10 mouse cellular contexts compared by ENCODE assay signal in the genomic region with DNA sequence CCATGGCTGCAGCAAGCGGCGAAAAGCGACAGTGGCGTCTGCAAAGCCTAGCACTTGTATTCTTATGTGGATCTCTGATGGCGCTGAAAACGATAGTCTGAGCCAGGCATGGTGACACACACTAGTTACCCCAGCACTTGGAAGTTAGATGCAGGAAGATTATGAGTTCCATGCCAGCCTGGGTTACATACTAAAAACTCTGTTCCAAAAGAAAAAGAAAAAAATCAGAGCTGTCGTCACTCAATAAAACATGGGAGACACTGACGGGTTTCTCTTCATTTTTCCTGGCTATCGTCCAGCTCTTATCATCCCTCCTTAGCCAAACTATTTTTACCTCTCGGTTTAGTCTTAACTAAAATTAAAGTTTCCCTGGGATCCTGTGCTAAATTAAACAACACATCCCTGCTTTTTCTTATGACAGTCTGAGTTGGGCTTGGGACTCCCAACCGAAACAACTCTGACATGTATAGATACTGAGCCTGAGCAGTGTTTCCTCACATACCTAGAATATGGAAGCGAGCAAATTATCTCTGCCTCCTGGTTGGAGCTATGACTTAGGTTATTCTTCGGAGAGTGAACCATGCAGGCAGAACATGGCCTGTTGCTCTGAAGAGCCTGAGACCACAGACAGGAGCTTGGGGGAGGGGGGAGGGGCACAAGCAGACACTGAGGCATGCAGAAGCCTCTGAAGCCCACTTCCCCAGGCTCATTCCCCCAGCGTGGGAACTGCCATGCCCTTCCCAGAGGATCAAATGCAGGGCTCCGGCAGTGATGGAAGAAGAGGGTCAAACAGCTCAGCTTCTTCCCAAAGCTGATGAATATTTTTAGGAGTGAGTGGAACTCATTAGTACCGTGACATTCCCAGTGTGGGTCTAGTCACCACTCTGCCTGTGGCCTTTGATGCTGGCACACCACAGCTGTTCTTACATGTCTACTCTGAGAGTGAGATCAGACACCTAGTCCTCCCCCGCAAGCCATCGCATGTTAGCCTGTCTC.
DNase-seq lines count a peak whose midpoint lies in the region; ATAC-seq and TF ChIP-seq lines count a peak whose summit lies in the region.
"Had no signal": no experiment of that assay in that cellular context is flagged by ENCODE, and none has a peak within 500 bp of the region (broad histone marks: within the 10 kb centered on the region; RNA-seq: fewer than 3 reads in every experiment).

No protein-coding gene starts in this region.

- no peaks in the 10 kb centered on the region for H3K36me3 ChIP-seq in heart, embryonic 10.5 days
- H3K36me3 ChIP-seq in midbrain, embryonic 10.5 days: no peaks in the 10 kb centered on the region
- no peaks in the 10 kb centered on the region for H3K36me3 ChIP-seq in midbrain, postnatal 0 days (ENCODE audit: insufficient read depth, low read length)
- H3K36me3 ChIP-seq in limb, embryonic 15.5 days: no peaks in the 10 kb centered on the region

- 47% methylated on average over 18 of the region's 18 CpGs for WGBS in heart, embryonic 10.5 days
- WGBS in midbrain, embryonic 10.5 days: 77% methylated on average over 18 of the region's 18 CpGs
- 68% methylated on average over 18 of the region's 18 CpGs for WGBS in midbrain, postnatal 0 days
- WGBS in limb, embryonic 15.5 days: 57% methylated on average over 18 of the region's 18 CpGs

- no peak for ATAC-seq in midbrain, postnatal 0 days (ENCODE audit: low FRiP score)
- peak; percentile 61; the same call in 1 of the 2 replicates for ATAC-seq in limb, embryonic 15.5 days (ENCODE audit: insufficient number of reproducible peaks, low FRiP score, low TSS enrichment, low read depth)
- ATAC-seq: intestine, postnatal 0 days had no signal

- intact Hi-C loops in heart, postnatal 36 days (cut with DNase I): no loop called here

- peak overlapping the region; percentile 37 for H3K27ac ChIP-seq in heart, embryonic 10.5 days
- H3K27ac ChIP-seq in midbrain, embryonic 10.5 days (replicated peaks): no peak overlapping the region
- H3K27ac ChIP-seq in midbrain, postnatal 0 days (ENCODE audit: low read depth, low read length): no peak overlapping the region
- peak overlapping the region; percentile 73; the same call in 1 of the 2 replicates for H3K27ac ChIP-seq in limb, embryonic 15.5 days

- H3K27me3 ChIP-seq in heart, embryonic 10.5 days (ENCODE audit: insufficient read depth, poor library complexity, severe bottlenecking): no peaks in the 10 kb centered on the region
- H3K27me3 ChIP-seq in midbrain, embryonic 10.5 days (ENCODE audit: low read depth, poor library complexity, severe bottlenecking): no peaks in the 10 kb centered on the region
- no peaks in the 10 kb centered on the region for H3K27me3 ChIP-seq in midbrain, postnatal 0 days (ENCODE audit: insufficient read depth, low read length)
- no peaks in the 10 kb centered on the region for H3K27me3 ChIP-seq in limb, embryonic 15.5 days

- no peaks in the 10 kb centered on the region for H3K9me3 ChIP-seq in heart, embryonic 10.5 days
- no peaks in the 10 kb centered on the region for H3K9me3 ChIP-seq in midbrain, embryonic 10.5 days (replicated peaks)
- no peaks in the 10 kb centered on the region for H3K9me3 ChIP-seq in midbrain, postnatal 0 days (ENCODE audit: low read length)
- no peaks in the 10 kb centered on the region for H3K9me3 ChIP-seq in limb, embryonic 15.5 days

- H3K9ac ChIP-seq in midbrain, postnatal 0 days (replicated peaks; ENCODE audit: low read length, poor library complexity, severe bottlenecking): no peak overlapping the region
- H3K9ac ChIP-seq in limb, embryonic 15.5 days: no peak overlapping the region

- H3K4me1 ChIP-seq in heart, embryonic 10.5 days: peaks cover 13% of the 10 kb centered on the region
- peaks cover 5% of the 10 kb centered on the region for H3K4me1 ChIP-seq in midbrain, embryonic 10.5 days
- H3K4me1 ChIP-seq in midbrain, postnatal 0 days (ENCODE audit: insufficient read depth, low read length): 0 out of 2 replicates have a peak, but pooled peaks cover 4% of the 10 kb centered on the region
- peaks cover 3% of the 10 kb centered on the region; the same call in 1 of the 2 replicates for H3K4me1 ChIP-seq in limb, embryonic 15.5 days

- no peak overlapping the region for H3K4me2 ChIP-seq in midbrain, postnatal 0 days (ENCODE audit: low read depth, low read length, poor library complexity, severe bottlenecking)
- H3K4me2 ChIP-seq in limb, embryonic 15.5 days: no peak overlapping the region

- TF ChIP-seq CTCF in midbrain, postnatal 0 days (IDR thresholded peaks at IDR 0.05): no peak

- peak overlapping the region; percentile 20; the same call in 1 of the 2 replicates for H3K4me3 ChIP-seq in heart, embryonic 10.5 days
- no peak overlapping the region for H3K4me3 ChIP-seq in midbrain, embryonic 10.5 days
- no peak overlapping the region for H3K4me3 ChIP-seq in midbrain, postnatal 0 days (ENCODE audit: low read depth, low read length)
- no peak overlapping the region for H3K4me3 ChIP-seq in limb, embryonic 15.5 days

- DNase-seq in heart, embryonic 10.5 days (ENCODE audit: low spot score): no peak
- no peak for DNase-seq in heart, postnatal 36 days
- peak; percentile 30 for DNase-seq in midbrain, embryonic 10.5 days (ENCODE audit: low spot score)
- DNase-seq in midbrain, postnatal 0 days (ENCODE audit: low spot score): no peak
- DNase-seq in thymus, postnatal 36 days: peak; percentile 17 to 38
- no peak for DNase-seq in adrenal gland, adult (ENCODE audit: inconsistent age in 2 of 2, low spot score in 1 of 2)
- no peak for DNase-seq in spleen, postnatal 14 days (ENCODE audit: low spot score in 2 of 2)
- DNase-seq: cerebellum, adult 11-12 months had no signal

Comparison
In these comparisons a context has a peak if more than half of its experiments do, and no peak if none do; other contexts are left out.
1. DNase-seq: peak in midbrain, embryonic 10.5 days (single experiment) and thymus, postnatal 36 days (2 of 2); none in heart, embryonic 10.5 days (single experiment), heart, postnatal 36 days (0 of 2), midbrain, postnatal 0 days (single experiment), adrenal gland, adult (0 of 2) and spleen, postnatal 14 days (0 of 2).
2. H3K27ac ChIP-seq: peak in heart, embryonic 10.5 days (single experiment) and limb, embryonic 15.5 days (single experiment); none in midbrain, embryonic 10.5 days (single experiment) and midbrain, postnatal 0 days (single experiment).